Mouse (Mus musculus) kidney, adult 2 months (tissue): ENCODE measurements around the gene Srp9.

Experiments used
- CTCF ChIP-seq: fragments of 200-500 bp; conservative IDR thresholded peaks from 2 replicates; pipeline ENCODE4 v1.5.1; 2011; ENCODE audit warnings: low read depth, mild to moderate bottlenecking, control low read depth, low read length, moderate library complexity, mixed read lengths; ENCODE audit not compliant: insufficient read depth, insufficient read length
- POLR2A ChIP-seq: fragments of 200-500 bp; IDR thresholded peaks from one replicate; pipeline ENCODE4 v1.6.1; 2011; ENCODE audit warnings: low read depth, low read length, control low read depth

- TF ChIP-seq POLR2A (no peak), CTCF (no peak)
Observed at GRCm38 (mm10) chr1:182159575-182159974, 35.0 kb downstream of the Srp9 start.
